Mouse (Mus musculus): ENCODE measurements around the gene Ifna13.
A peak's percentile ranks its signal among the peaks of the same experiment; 100 is the strongest.

Gene Ifna13

GRCm38 (mm10) chr4:88644359-88644758, at the start of gene Ifna13:
Ifna13 (minus strand) TSS chr4:88644459.
- no peak for DNase-seq (ENCODE audit: low spot score)

- DNase-seq (ENCODE audit: low spot score), result no peak
Measured at GRCm38 (mm10) chr4:88693392-88693791, 49.1 kb upstream of the Ifna13 start.

GRCm38 (mm10) chr4:88692537-88692936, 48.3 kb upstream of the Ifna13 start:
- DNase-seq (ENCODE audit: low spot score), result no peak

- DNase-seq (ENCODE audit: low spot score), result no peak
Measured at GRCm38 (mm10) chr4:88691259-88691658, 47.0 kb upstream of the Ifna13 start, which contains the start of gene Ifnab. Ifnab (minus strand) TSS chr4:88691359.

- no peak for DNase-seq (ENCODE audit: low spot score)
Measured at GRCm38 (mm10) chr4:88683812-88684211, 39.6 kb upstream of the Ifna13 start, which contains the start of gene Ifna2. Ifna2 (minus strand) TSS chr4:88683912.

- no peak for DNase-seq (ENCODE audit: low spot score)
Measured at GRCm38 (mm10) chr4:88681353-88681752, 37.1 kb upstream of the Ifna13 start.

GRCm38 (mm10) chr4:88680362-88680761, 36.1 kb upstream of the Ifna13 start:
- DNase-seq (ENCODE audit: low spot score), result no peak

- no peak for DNase-seq (ENCODE audit: low spot score)
Measured at GRCm38 (mm10) chr4:88676824-88677223, 32.6 kb upstream of the Ifna13 start, which contains the start of gene Ifna16. Ifna16 (minus strand) TSS chr4:88676924.

- DNase-seq (ENCODE audit: low spot score), result no peak
Measured at GRCm38 (mm10) chr4:88655461-88655860, 11.2 kb upstream of the Ifna13 start.

GRCm38 (mm10) chr4:88653644-88654043, 9.4 kb upstream of the Ifna13 start:
- DNase-seq (ENCODE audit: low spot score), result no peak

- DNase-seq (ENCODE audit: low spot score), result no peak
Measured at GRCm38 (mm10) chr4:88642526-88642925, 1.7 kb downstream of the Ifna13 start.

- DNase-seq (ENCODE audit: low spot score), result peak; percentile 80
Measured at GRCm38 (mm10) chr4:88641077-88641831, 3.0 kb downstream of the Ifna13 start.

GRCm38 (mm10) chr4:88640704-88641076, 3.6 kb downstream of the Ifna13 start:
- no peak for DNase-seq (ENCODE audit: low spot score)

- DNase-seq (ENCODE audit: low spot score), result no peak
Measured at GRCm38 (mm10) chr4:88634311-88634710, 9.9 kb downstream of the Ifna13 start, which contains the start of gene C87499. C87499 (minus strand) TSS chr4:88634411.

- DNase-seq (ENCODE audit: low spot score), result no peak
Measured at GRCm38 (mm10) chr4:88603276-88603675, 41.0 kb downstream of the Ifna13 start, which contains the start of gene Ifna12. Ifna12 (minus strand) TSS chr4:88603376.

Measured in testis, postnatal 14 days (tissue).